Mouse (Mus musculus): ENCODE measurements around the gene Olfr917. TPM values are rescaled to one million over a fixed set of nuclear protein-coding genes. Genes with fewer than 3 reads are reported as not detected.

The Olfr917 gene
- not detected in 2 replicates for polyA plus RNA-seq (2016; fragmentation: Nextera tagmentation; extraction: Ambion mirVana)

- Histone ChIP-seq H3K9ac (no peak within 1 kb of the TSS), H3K4me1 (no peaks in the 10 kb centered on the region), H3K9me3 (no peaks in the 10 kb centered on the region), H3K4me2 (replicated peaks) (no peak within 1 kb of the TSS), H3K4me3 (no peak within 1 kb of the TSS), H3K27ac (no peak within 1 kb of the TSS), H3K36me3 (no peaks in the 10 kb centered on the region), H3K27me3 (no peaks in the 10 kb centered on the region)
- WGBS = 91% methylated on average over 1 of the region's 1 CpGs
- ATAC-seq (ENCODE audit: insufficient number of reproducible peaks, insufficient read depth, low FRiP score, low TSS enrichment) = no peak
Observed at GRCm38 (mm10) chr9:38665742-38666141, at the start of gene Olfr917. TSS of gene Olfr917 (minus strand) at chr9:38665842.

GRCm38 (mm10) chr9:38674501-38674900 lies 8.9 kb upstream of the Olfr917 start, which contains the start of gene Olfr918:
TSS of gene Olfr918 (minus strand) at chr9:38674601.
- ATAC-seq (ENCODE audit: insufficient number of reproducible peaks, insufficient read depth, low FRiP score, low TSS enrichment) = no peak
- WGBS = 88% methylated on average over 2 of the region's 2 CpGs
- H3K36me3 ChIP-seq = no peaks in the 10 kb centered on the region
- H3K9me3 ChIP-seq = no peaks in the 10 kb centered on the region
- no peaks in the 10 kb centered on the region for H3K4me1 ChIP-seq
- no peak within 1 kb of the TSS for H3K4me3 ChIP-seq
- H3K9ac ChIP-seq = no peak within 1 kb of the TSS
- H3K27me3 ChIP-seq = no peaks in the 10 kb centered on the region
- no peak within 1 kb of the TSS for H3K27ac ChIP-seq
- no peak within 1 kb of the TSS for H3K4me2 ChIP-seq (replicated peaks)

DNA sequence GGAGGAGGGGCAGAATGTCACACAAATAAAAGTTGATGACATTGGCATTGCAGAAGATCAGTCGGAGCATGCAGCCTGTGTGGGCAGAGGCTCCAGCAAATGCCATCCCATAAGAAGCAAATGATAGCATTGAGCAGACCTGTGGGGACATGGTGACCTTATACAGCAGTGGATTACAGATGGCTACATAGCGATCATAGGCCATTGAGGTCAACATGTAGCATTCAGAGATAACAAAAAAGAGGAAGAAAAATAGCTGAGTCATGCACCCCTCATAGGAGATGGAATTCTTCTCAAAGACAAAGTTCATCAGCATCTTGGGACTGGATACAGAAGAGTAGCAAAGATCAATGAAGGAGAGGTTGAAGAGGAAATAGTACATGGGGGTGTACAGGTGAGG lies 7.2 kb upstream of the Olfr917 start:
- Histone ChIP-seq H3K9me3 (no peaks in the 10 kb centered on the region), H3K27ac (no peak overlapping the region), H3K4me1 (no peaks in the 10 kb centered on the region), H3K27me3 (no peaks in the 10 kb centered on the region), H3K4me2 (replicated peaks) (no peak overlapping the region), H3K36me3 (no peaks in the 10 kb centered on the region), H3K4me3 (no peak overlapping the region), H3K9ac (no peak overlapping the region)
- no peak for ATAC-seq (ENCODE audit: insufficient number of reproducible peaks, insufficient read depth, low FRiP score, low TSS enrichment)
- 84% methylated on average over 2 of the region's 2 CpGs for WGBS

GRCm38 (mm10) chr9:38659775-38660174 lies 5.9 kb downstream of the Olfr917 start, which contains the start of gene Olfr916:
TSS of gene Olfr916 (minus strand) at chr9:38659875.
- H3K27me3 ChIP-seq = no peaks in the 10 kb centered on the region
- 64% methylated on average over 1 of the region's 1 CpGs for WGBS

DNA sequence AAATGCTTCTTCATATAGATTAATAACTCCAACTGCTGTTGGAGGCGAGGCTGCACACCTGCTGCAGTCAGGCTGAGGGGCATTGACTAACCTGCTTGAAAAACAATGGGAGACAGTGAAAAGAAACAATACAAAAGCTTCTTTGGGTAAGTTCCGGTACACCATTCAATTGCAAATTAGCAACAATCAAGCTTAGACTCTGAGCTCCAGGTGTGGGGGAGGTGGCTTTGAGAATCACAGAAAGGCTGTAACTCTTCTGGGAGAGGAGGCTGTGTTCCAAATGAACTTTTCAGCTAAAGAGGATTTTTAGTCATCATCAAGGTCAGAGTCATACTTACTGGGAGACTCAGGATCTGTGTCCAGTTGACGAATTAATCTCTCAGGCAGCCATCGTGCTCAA lies 33.2 kb downstream of the Olfr917 start:
- Histone ChIP-seq H3K4me1 (no peaks in the 10 kb centered on the region), H3K27ac (no peak overlapping the region), H3K36me3 (no peaks in the 10 kb centered on the region), H3K9me3 (no peaks in the 10 kb centered on the region), H3K27me3 (no peaks in the 10 kb centered on the region), H3K4me3 (no peak overlapping the region), H3K9ac (no peak overlapping the region), H3K4me2 (replicated peaks) (no peak overlapping the region)
- WGBS = 77% methylated on average over 4 of the region's 4 CpGs
- ATAC-seq (ENCODE audit: insufficient number of reproducible peaks, insufficient read depth, low FRiP score, low TSS enrichment) = no peak

More at GRCm38 (mm10) chr9:38659775-38660174, 5.9 kb downstream of the Olfr917 start, which contains the start of gene Olfr916:
- Histone ChIP-seq H3K4me2 (replicated peaks) (no peak within 1 kb of the TSS), H3K9me3 (no peaks in the 10 kb centered on the region), H3K4me1 (no peaks in the 10 kb centered on the region), H3K27ac (no peak within 1 kb of the TSS), H3K36me3 (no peaks in the 10 kb centered on the region), H3K9ac (no peak within 1 kb of the TSS), H3K4me3 (no peak within 1 kb of the TSS)
- no peak for ATAC-seq (ENCODE audit: insufficient number of reproducible peaks, insufficient read depth, low FRiP score, low TSS enrichment)

Other genes starting within 250 kb of the Olfr917 start
- gene Olfr901, start 236.4 kb downstream of the Olfr917 start, polyA plus RNA-seq (2016; fragmentation: Nextera tagmentation; extraction: Ambion mirVana) = not detected in 2 replicates
- gene Olfr902, start 218.2 kb downstream of the Olfr917 start, polyA plus RNA-seq (2016; fragmentation: Nextera tagmentation; extraction: Ambion mirVana) = not detected in 2 replicates
- not detected in 2 replicates for gene Olfr904, start 202.7 kb downstream of the Olfr917 start, polyA plus RNA-seq (2016; fragmentation: Nextera tagmentation; extraction: Ambion mirVana)
- not detected in 2 replicates for gene Olfr905, start 194.7 kb downstream of the Olfr917 start, polyA plus RNA-seq (2016; fragmentation: Nextera tagmentation; extraction: Ambion mirVana)
- gene Olfr906, start 178.8 kb downstream of the Olfr917 start, polyA plus RNA-seq (2016; fragmentation: Nextera tagmentation; extraction: Ambion mirVana) = not detected in 2 replicates
- not detected in 2 replicates for gene Olfr907, start 170.0 kb downstream of the Olfr917 start, polyA plus RNA-seq (2016; fragmentation: Nextera tagmentation; extraction: Ambion mirVana)
- not detected in 2 replicates for gene Olfr911-ps1, start 144.3 kb downstream of the Olfr917 start, polyA plus RNA-seq (2016; fragmentation: Nextera tagmentation; extraction: Ambion mirVana)
- not detected in 2 replicates for gene Olfr910, start 128.0 kb downstream of the Olfr917 start, polyA plus RNA-seq (2016; fragmentation: Nextera tagmentation; extraction: Ambion mirVana)
- not detected in 2 replicates for gene Olfr912, start 85.7 kb downstream of the Olfr917 start, polyA plus RNA-seq (2016; fragmentation: Nextera tagmentation; extraction: Ambion mirVana)
- not detected in 2 replicates for gene Olfr913, start 73.1 kb downstream of the Olfr917 start, polyA plus RNA-seq (2016; fragmentation: Nextera tagmentation; extraction: Ambion mirVana)
- not detected in 2 replicates for gene Olfr914, start 60.7 kb downstream of the Olfr917 start, polyA plus RNA-seq (2016; fragmentation: Nextera tagmentation; extraction: Ambion mirVana)
- not detected in 2 replicates for gene Olfr916, start 6.0 kb downstream of the Olfr917 start, polyA plus RNA-seq (2016; fragmentation: Nextera tagmentation; extraction: Ambion mirVana)
- not detected in 2 replicates for gene Olfr918, start 8.8 kb upstream of the Olfr917 start, polyA plus RNA-seq (2016; fragmentation: Nextera tagmentation; extraction: Ambion mirVana)
- gene Olfr919, start 37.8 kb upstream of the Olfr917 start, polyA plus RNA-seq (2016; fragmentation: Nextera tagmentation; extraction: Ambion mirVana) = not detected in 2 replicates
- 16.3 and 16.4 TPM in 2 replicates for gene Vwa5a, start 52.4 kb upstream of the Olfr917 start, polyA plus RNA-seq (2016; fragmentation: Nextera tagmentation; extraction: Ambion mirVana)
- gene Olfr920, start 86.5 kb upstream of the Olfr917 start, polyA plus RNA-seq (2016; fragmentation: Nextera tagmentation; extraction: Ambion mirVana) = 0.04 TPM in 1 of 2 replicates, not detected in the other
- gene Olfr921, start 107.2 kb upstream of the Olfr917 start, polyA plus RNA-seq (2016; fragmentation: Nextera tagmentation; extraction: Ambion mirVana) = not detected in 2 replicates
- not detected in 2 replicates for gene Olfr922, start 148.8 kb upstream of the Olfr917 start, polyA plus RNA-seq (2016; fragmentation: Nextera tagmentation; extraction: Ambion mirVana)
- gene Olfr923, start 160.7 kb upstream of the Olfr917 start, polyA plus RNA-seq (2016; fragmentation: Nextera tagmentation; extraction: Ambion mirVana) = not detected in 2 replicates
- not detected in 2 replicates for gene Olfr924, start 178.6 kb upstream of the Olfr917 start, polyA plus RNA-seq (2016; fragmentation: Nextera tagmentation; extraction: Ambion mirVana)
- gene Olfr26, start 189.2 kb upstream of the Olfr917 start, polyA plus RNA-seq (2016; fragmentation: Nextera tagmentation; extraction: Ambion mirVana) = not detected in 2 replicates
- not detected in 2 replicates for gene Olfr926, start 211.3 kb upstream of the Olfr917 start, polyA plus RNA-seq (2016; fragmentation: Nextera tagmentation; extraction: Ambion mirVana)

Measured in embryonic facial prominence, embryonic 12.5 days (tissue).